Mouse (Mus musculus) adrenal gland, adult 8-10 months (tissue): ENCODE measurements around the gene Vmn1r171. TPM values are rescaled to one million over a fixed set of nuclear protein-coding genes. Genes with fewer than 3 reads are reported as not detected.
"Not testable (repeated sequence)": the region's sequence is repeated elsewhere in the genome, so short reads cannot be mapped to it uniquely, and the experiment has no call there.

Source experiments
- DNase-seq: peaks from one replicate; pipeline ENCODE4 v3.0.0; 2022
- total RNA-seq, 4 experiments: library from RNA; stranded (reverse); gene quantifications; 2 replicates each; pipeline ENCODE4 v1.2.4; 2022

Gene Vmn1r171
- total RNA-seq, result not detected

DNA sequence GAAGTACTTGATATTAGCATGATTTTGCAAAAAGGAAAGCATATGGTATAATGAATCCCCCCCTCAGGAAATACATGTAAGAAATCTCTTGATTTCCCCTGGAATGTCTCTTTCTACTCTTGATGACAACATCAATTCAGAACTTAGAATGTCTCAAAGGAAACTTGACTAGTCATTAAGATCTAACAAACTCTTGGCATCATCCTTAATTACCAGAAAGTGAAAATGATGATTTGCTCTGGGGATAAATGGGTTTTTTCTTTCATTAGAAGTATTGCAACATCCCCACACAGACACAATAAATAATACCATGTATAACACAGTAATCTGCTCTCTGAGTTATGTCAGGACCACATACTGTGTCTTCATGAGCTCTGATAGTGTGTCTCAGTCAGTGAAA, at the start of gene Vmn1r171:
Gene Vmn1r171, plus strand, starts transcription at position 301 of the 400 bp plus-strand sequence.
- no peak for DNase-seq

DNA sequence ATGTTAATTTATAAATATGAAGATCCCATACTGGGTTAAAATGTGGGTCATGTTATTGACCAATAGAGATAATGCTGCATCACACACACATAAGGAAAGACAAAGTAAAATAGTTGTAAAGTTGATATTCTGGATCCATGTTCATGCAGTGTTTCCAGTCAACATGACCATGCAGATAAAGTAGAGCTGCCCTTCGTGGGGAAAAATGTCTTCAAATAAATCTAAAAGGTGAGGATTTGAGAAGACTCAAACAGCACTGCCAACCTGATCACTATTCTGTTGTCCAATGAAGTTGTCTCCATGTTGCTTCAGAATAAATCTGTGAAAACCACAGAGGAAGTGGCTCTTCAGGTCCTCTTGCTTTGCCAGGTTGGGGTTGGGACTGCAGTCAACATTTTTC, 24.6 kb upstream of the Vmn1r171 start, which contains the start of gene Vmn1r170:
Gene Vmn1r170, plus strand, starts transcription at position 301 of the 400 bp plus-strand sequence.
- DNase-seq, result not testable (repeated sequence)

- no peak for DNase-seq
Measured at GRCm38 (mm10) chr7:23658016-23658415, 27.5 kb downstream of the Vmn1r171 start, which contains the start of gene Vmn1r172. Gene Vmn1r172 (plus strand): TSS chr7:23658316.

Other genes with a start within 250 kb of the Vmn1r171 start
- not detected for gene Nlrp5, start 244.8 kb upstream of the Vmn1r171 start, total RNA-seq
- gene Vmn1r167, start 123.5 kb upstream of the Vmn1r171 start, total RNA-seq, result not detected
- gene Vmn1r168, start 91.0 kb upstream of the Vmn1r171 start, total RNA-seq, result not detected
- gene Vmn1r169, start 55.2 kb upstream of the Vmn1r171 start, total RNA-seq, result not detected
- not detected for gene Vmn1r170, start 24.5 kb upstream of the Vmn1r171 start, total RNA-seq
- gene Vmn1r172, start 27.6 kb downstream of the Vmn1r171 start, total RNA-seq, result not detected
- not detected for gene Vmn1r173, start 70.0 kb downstream of the Vmn1r171 start, total RNA-seq
- gene Vmn1r174, start 121.5 kb downstream of the Vmn1r171 start, total RNA-seq, result not detected
- gene Vmn1r175, start 179.9 kb downstream of the Vmn1r171 start, total RNA-seq, result not detected
- gene Vmn1r176, start 206.7 kb downstream of the Vmn1r171 start, total RNA-seq, result not detected
- gene Vmn1r177, start 235.7 kb downstream of the Vmn1r171 start, total RNA-seq, result not detected